Mouse (Mus musculus) erythroid progenitor cell, adult 5-6 weeks (primary cell): ENCODE results near the gene Olfr548-ps1. TPM values are rescaled to one million over a fixed set of nuclear protein-coding genes. Genes with fewer than 3 reads are reported as not detected.

Source experiments
- ATAC-seq: replicated peaks from 2 replicates; pipeline ENCODE4 v1.8.0; 2016; ENCODE audit warnings: moderate number of reproducible peaks, mild to moderate bottlenecking, moderate TSS enrichment, inconsistent platforms; ENCODE audit not compliant: poor library complexity, low FRiP score, severe bottlenecking
- total RNA-seq, 2 experiments: library from RNA; stranded (forward) in 1 of 2; stranded (reverse) in 1 of 2; fragments of 150-400 nt in 1 of 2; fragments of 186-747, 209-891 nt in 1 of 2; gene quantifications; 2 replicates each; pipeline versions ENCODE4 v1.2.3 to v1.2.4; 2015 to 2017; ENCODE audit warnings: low replicate concordance in 2 of 2

The Olfr548-ps1 gene
- total RNA-seq, 2 experiments from 2014 or later: not detected

GRCm38 (mm10) chr7:102571142-102571541, 30.4 kb downstream of the Olfr548-ps1 start, which contains the start of gene Olfr550:
TSS of gene Olfr550 (plus strand) at chr7:102571442.
- no peak for ATAC-seq

- no peak for ATAC-seq
Measured at GRCm38 (mm10) chr7:102573174-102573830, 32.6 kb downstream of the Olfr548-ps1 start.

GRCm38 (mm10) chr7:102575998-102576397, 35.3 kb downstream of the Olfr548-ps1 start:
- ATAC-seq: no peak

GRCm38 (mm10) chr7:102591786-102592185, 51.1 kb downstream of the Olfr548-ps1 start, which contains the start of gene Olfr551:
TSS of gene Olfr551 (minus strand) at chr7:102591886.
- no peak for ATAC-seq

Other genes with a start within 250 kb of the Olfr548-ps1 start
- 304 and 358 TPM in 2 replicates for gene Rrm1, start 99.2 kb upstream of the Olfr548-ps1 start, total RNA-seq (2015; ENCODE audit: low replicate concordance)
- gene Rrm1, start 99.2 kb upstream of the Olfr548-ps1 start, total RNA-seq (2017; ENCODE audit: low replicate concordance): 865 and 917 TPM in 2 replicates
- not detected in 2 replicates for gene Olfr543, start 59.2 kb upstream of the Olfr548-ps1 start, total RNA-seq (2015; ENCODE audit: low replicate concordance)
- 0.53 TPM in 1 of 2 replicates, not detected in the other for gene Olfr543, start 59.2 kb upstream of the Olfr548-ps1 start, total RNA-seq (2017; ENCODE audit: low replicate concordance)
- not detected in 2 replicates for gene Olfr544, start 52.6 kb upstream of the Olfr548-ps1 start, total RNA-seq (2015; ENCODE audit: low replicate concordance)
- 0.13 TPM in 1 of 2 replicates, not detected in the other for gene Olfr544, start 52.6 kb upstream of the Olfr548-ps1 start, total RNA-seq (2017; ENCODE audit: low replicate concordance)
- gene Olfr545, start 41.3 kb upstream of the Olfr548-ps1 start, total RNA-seq (2015; ENCODE audit: low replicate concordance): not detected in 2 replicates
- gene Olfr545, start 41.3 kb upstream of the Olfr548-ps1 start, total RNA-seq (2017; ENCODE audit: low replicate concordance): not detected in 2 replicates
- not detected in 2 replicates for gene Olfr547, start 6.1 kb upstream of the Olfr548-ps1 start, total RNA-seq (2015; ENCODE audit: low replicate concordance)
- gene Olfr547, start 6.1 kb upstream of the Olfr548-ps1 start, total RNA-seq (2017; ENCODE audit: low replicate concordance): not detected in 2 replicates
- gene Olfr549, start 9.0 kb downstream of the Olfr548-ps1 start, total RNA-seq (2015; ENCODE audit: low replicate concordance): not detected in 2 replicates
- gene Olfr549, start 9.0 kb downstream of the Olfr548-ps1 start, total RNA-seq (2017; ENCODE audit: low replicate concordance): 0.51 TPM in 1 of 2 replicates, not detected in the other
- 5.8 and 8.8 TPM in 2 replicates for gene Trim21, start 24.6 kb downstream of the Olfr548-ps1 start, total RNA-seq (2015; ENCODE audit: low replicate concordance)
- gene Trim21, start 24.6 kb downstream of the Olfr548-ps1 start, total RNA-seq (2017; ENCODE audit: low replicate concordance): 27.5 and 37.1 TPM in 2 replicates
- not detected in 2 replicates for gene Olfr550, start 30.5 kb downstream of the Olfr548-ps1 start, total RNA-seq (2015; ENCODE audit: low replicate concordance)
- gene Olfr550, start 30.5 kb downstream of the Olfr548-ps1 start, total RNA-seq (2017; ENCODE audit: low replicate concordance): not detected in 2 replicates
- not detected in 2 replicates for gene Olfr551, start 51.0 kb downstream of the Olfr548-ps1 start, total RNA-seq (2015; ENCODE audit: low replicate concordance)
- not detected in 2 replicates for gene Olfr551, start 51.0 kb downstream of the Olfr548-ps1 start, total RNA-seq (2017; ENCODE audit: low replicate concordance)
- not detected in 2 replicates for gene Olfr552, start 56.9 kb downstream of the Olfr548-ps1 start, total RNA-seq (2015; ENCODE audit: low replicate concordance)
- not detected in 2 replicates for gene Olfr552, start 56.9 kb downstream of the Olfr548-ps1 start, total RNA-seq (2017; ENCODE audit: low replicate concordance)
- gene Olfr553, start 77.3 kb downstream of the Olfr548-ps1 start, total RNA-seq (2015; ENCODE audit: low replicate concordance): not detected in 2 replicates
- gene Olfr553, start 77.3 kb downstream of the Olfr548-ps1 start, total RNA-seq (2017; ENCODE audit: low replicate concordance): not detected in 2 replicates
- not detected in 2 replicates for gene Olfr554, start 97.5 kb downstream of the Olfr548-ps1 start, total RNA-seq (2015; ENCODE audit: low replicate concordance)
- not detected in 2 replicates for gene Olfr554, start 97.5 kb downstream of the Olfr548-ps1 start, total RNA-seq (2017; ENCODE audit: low replicate concordance)
- not detected in 2 replicates for gene Olfr555, start 117.9 kb downstream of the Olfr548-ps1 start, total RNA-seq (2015; ENCODE audit: low replicate concordance)
- not detected in 2 replicates for gene Olfr555, start 117.9 kb downstream of the Olfr548-ps1 start, total RNA-seq (2017; ENCODE audit: low replicate concordance)
- gene Olfr556, start 124.0 kb downstream of the Olfr548-ps1 start, total RNA-seq (2015; ENCODE audit: low replicate concordance): not detected in 2 replicates
- not detected in 2 replicates for gene Olfr556, start 124.0 kb downstream of the Olfr548-ps1 start, total RNA-seq (2017; ENCODE audit: low replicate concordance)
- 9.6 TPM in 1 of 2 replicates, not detected in the other for gene Trim68, start 146.4 kb downstream of the Olfr548-ps1 start, total RNA-seq (2015; ENCODE audit: low replicate concordance)
- 0.08 and 2.1 TPM in 2 replicates for gene Trim68, start 146.4 kb downstream of the Olfr548-ps1 start, total RNA-seq (2017; ENCODE audit: low replicate concordance)
- not detected in 2 replicates for gene Olfr557, start 155.0 kb downstream of the Olfr548-ps1 start, total RNA-seq (2015; ENCODE audit: low replicate concordance)
- gene Olfr557, start 155.0 kb downstream of the Olfr548-ps1 start, total RNA-seq (2017; ENCODE audit: low replicate concordance): not detected in 2 replicates
- gene Olfr558, start 161.3 kb downstream of the Olfr548-ps1 start, total RNA-seq (2015; ENCODE audit: low replicate concordance): not detected in 2 replicates
- not detected in 2 replicates for gene Olfr558, start 161.3 kb downstream of the Olfr548-ps1 start, total RNA-seq (2017; ENCODE audit: low replicate concordance)
- not detected in 2 replicates for gene Olfr33, start 178.2 kb downstream of the Olfr548-ps1 start, total RNA-seq (2015; ENCODE audit: low replicate concordance)
- not detected in 2 replicates for gene Olfr33, start 178.2 kb downstream of the Olfr548-ps1 start, total RNA-seq (2017; ENCODE audit: low replicate concordance)
- not detected in 2 replicates for gene Olfr559, start 186.6 kb downstream of the Olfr548-ps1 start, total RNA-seq (2015; ENCODE audit: low replicate concordance)
- gene Olfr559, start 186.6 kb downstream of the Olfr548-ps1 start, total RNA-seq (2017; ENCODE audit: low replicate concordance): not detected in 2 replicates
- gene Olfr560, start 218.5 kb downstream of the Olfr548-ps1 start, total RNA-seq (2015; ENCODE audit: low replicate concordance): not detected in 2 replicates
- not detected in 2 replicates for gene Olfr560, start 218.5 kb downstream of the Olfr548-ps1 start, total RNA-seq (2017; ENCODE audit: low replicate concordance)
- not detected in 2 replicates for gene Olfr78, start 218.6 kb downstream of the Olfr548-ps1 start, total RNA-seq (2015; ENCODE audit: low replicate concordance)
- gene Olfr78, start 218.6 kb downstream of the Olfr548-ps1 start, total RNA-seq (2017; ENCODE audit: low replicate concordance): not detected in 2 replicates
- not detected in 2 replicates for gene Olfr561, start 230.3 kb downstream of the Olfr548-ps1 start, total RNA-seq (2015; ENCODE audit: low replicate concordance)
- not detected in 2 replicates for gene Olfr561, start 230.3 kb downstream of the Olfr548-ps1 start, total RNA-seq (2017; ENCODE audit: low replicate concordance)